Comparison of ENCODE assay signal across 8 mouse cellular contexts in the genomic region with DNA sequence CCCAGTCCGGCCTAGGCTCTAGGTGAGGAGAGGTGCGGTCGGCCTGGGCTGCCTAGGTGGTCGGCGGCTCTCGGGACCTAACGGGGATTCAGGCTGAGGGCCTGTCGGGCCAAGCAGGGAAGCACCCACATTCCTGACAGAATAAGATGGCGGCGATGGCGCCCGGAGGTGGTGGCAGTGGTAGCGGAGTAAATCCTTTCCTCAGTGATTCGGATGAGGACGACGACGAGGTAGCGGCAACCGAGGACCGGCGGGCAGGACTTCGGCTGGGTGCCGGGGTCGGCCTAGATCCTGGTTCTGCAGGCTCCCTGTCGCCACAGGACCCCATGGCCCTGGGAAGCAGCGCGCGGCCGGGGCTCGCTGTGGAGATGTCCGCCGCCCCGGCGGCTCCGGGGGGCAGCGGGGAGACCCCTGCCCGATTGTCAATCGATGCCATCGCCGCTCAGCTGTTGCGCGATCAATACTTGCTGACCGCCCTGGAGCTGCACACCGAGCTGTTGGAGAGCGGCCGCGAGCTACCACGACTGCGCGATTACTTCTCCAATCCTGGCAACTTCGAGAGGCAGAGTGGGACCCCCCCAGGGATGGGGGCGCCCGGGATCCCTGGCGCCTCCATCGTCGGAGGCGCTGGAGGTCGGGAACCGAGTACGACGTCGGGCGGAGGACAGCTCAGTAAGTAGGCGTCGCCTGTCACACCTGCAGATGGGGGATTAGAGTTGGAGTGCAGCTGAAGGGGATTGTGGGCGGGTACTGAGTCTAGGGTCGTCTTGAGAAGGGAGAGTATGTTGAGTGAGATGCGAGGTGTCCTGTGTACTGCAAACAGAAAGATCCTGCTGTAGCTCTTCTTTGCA. TPM values are rescaled to one million over a fixed set of nuclear protein-coding genes. Genes with fewer than 3 reads are reported as not detected.
DNase-seq lines count a peak whose midpoint lies in the region; ATAC-seq and TF ChIP-seq lines count a peak whose summit lies in the region.

No protein-coding gene starts in this region.

- H3K9me3 ChIP-seq in lung, embryonic 14.5 days (ENCODE audit: low read depth, low read length) = no peaks in the 10 kb centered on the region
- no peaks in the 10 kb centered on the region for H3K9me3 ChIP-seq in forebrain, embryonic 10.5 days
- H3K9me3 ChIP-seq in intestine, postnatal 0 days (ENCODE audit: control insufficient read depth) = no peaks in the 10 kb centered on the region
- no peaks in the 10 kb centered on the region for H3K9me3 ChIP-seq in stomach, embryonic 14.5 days (ENCODE audit: control insufficient read depth, low read depth, low read length)

- H3K4me1 ChIP-seq in lung, embryonic 14.5 days (ENCODE audit: insufficient read depth) = 0 out of 2 replicates have a peak, but pooled peaks cover 3% of the 10 kb centered on the region
- H3K4me1 ChIP-seq in forebrain, embryonic 10.5 days = peaks cover 38% of the 10 kb centered on the region
- H3K4me1 ChIP-seq in intestine, postnatal 0 days (replicated peaks; ENCODE audit: control insufficient read depth, insufficient read depth, low read length) = 0 out of 2 replicates have a peak, but pooled peaks cover 3% of the 10 kb centered on the region
- H3K4me1 ChIP-seq in stomach, embryonic 14.5 days (ENCODE audit: control insufficient read depth, insufficient read depth, low read length) = no peaks in the 10 kb centered on the region

- no peak; the same call in 1 of the 2 replicates for ATAC-seq in lung, embryonic 14.5 days (ENCODE audit: insufficient read depth)
- ATAC-seq in intestine, postnatal 0 days = peak; percentile 55
- ATAC-seq in stomach, embryonic 14.5 days (ENCODE audit: insufficient number of reproducible peaks, insufficient read depth, low FRiP score, low read depth) = no peak; the same call in 1 of the 2 replicates

- no peaks in the 10 kb centered on the region for H3K36me3 ChIP-seq in lung, embryonic 14.5 days (ENCODE audit: insufficient read depth)
- 0 out of 2 replicates have a peak, but pooled peaks cover 5% of the 10 kb centered on the region for H3K36me3 ChIP-seq in forebrain, embryonic 10.5 days (replicated peaks)
- H3K36me3 ChIP-seq in intestine, postnatal 0 days (ENCODE audit: control insufficient read depth, insufficient read depth) = no peaks in the 10 kb centered on the region
- 0 out of 2 replicates have a peak, but pooled peaks cover 4% of the 10 kb centered on the region for H3K36me3 ChIP-seq in stomach, embryonic 14.5 days (ENCODE audit: control insufficient read depth, insufficient read depth, low read length)

- under 1% methylated on average over 68 of the region's 68 CpGs for WGBS in lung, embryonic 14.5 days
- under 1% methylated on average over 68 of the region's 68 CpGs for WGBS in forebrain, embryonic 10.5 days
- WGBS in intestine, postnatal 0 days = under 1% methylated on average over 68 of the region's 68 CpGs
- WGBS in stomach, embryonic 14.5 days = under 1% methylated on average over 68 of the region's 68 CpGs

- H3K4me3 ChIP-seq in lung, embryonic 14.5 days (ENCODE audit: low read depth, low read length) = peak overlapping the region; percentile 98
- H3K4me3 ChIP-seq in forebrain, embryonic 10.5 days = peak overlapping the region; percentile 95
- H3K4me3 ChIP-seq in intestine, postnatal 0 days (ENCODE audit: low read depth, low read length) = peak overlapping the region; percentile 99
- H3K4me3 ChIP-seq in stomach, embryonic 14.5 days (ENCODE audit: low read depth, low read length) = peak overlapping the region; percentile 96

- peak overlapping the region; percentile 50 for H3K27ac ChIP-seq in lung, embryonic 14.5 days (ENCODE audit: low read depth)
- peak overlapping the region; percentile 89 for H3K27ac ChIP-seq in forebrain, embryonic 10.5 days
- peak overlapping the region; percentile 92 for H3K27ac ChIP-seq in intestine, postnatal 0 days (ENCODE audit: low read depth, low read length)
- H3K27ac ChIP-seq in stomach, embryonic 14.5 days (ENCODE audit: low read length) = peak overlapping the region; percentile 72; the same call in 1 of the 2 replicates

- no peaks in the 10 kb centered on the region for H3K27me3 ChIP-seq in lung, embryonic 14.5 days (ENCODE audit: insufficient read depth, low read length)
- H3K27me3 ChIP-seq in forebrain, embryonic 10.5 days (ENCODE audit: poor library complexity, severe bottlenecking) = no peaks in the 10 kb centered on the region
- H3K27me3 ChIP-seq in intestine, postnatal 0 days (replicated peaks; ENCODE audit: control insufficient read depth, insufficient read depth, low read length) = no peaks in the 10 kb centered on the region
- no peaks in the 10 kb centered on the region for H3K27me3 ChIP-seq in stomach, embryonic 14.5 days (ENCODE audit: control insufficient read depth, insufficient read depth, low read length)

- TF ChIP-seq CTCF in lung, embryonic 14.5 days (IDR thresholded peaks at IDR 0.05; ENCODE audit: low read depth) = no peak
- no peak for TF ChIP-seq CTCF in intestine, postnatal 0 days (IDR thresholded peaks at IDR 0.05; ENCODE audit: low read depth)

- peak overlapping the region; percentile 85 for H3K9ac ChIP-seq in lung, embryonic 14.5 days
- peak overlapping the region; percentile 94 for H3K9ac ChIP-seq in intestine, postnatal 0 days (ENCODE audit: low read depth, low read length)
- peak overlapping the region; percentile 78 for H3K9ac ChIP-seq in stomach, embryonic 14.5 days (replicated peaks; ENCODE audit: low read depth, low read length)

- peak; percentile 5 for DNase-seq in lung, embryonic 14.5 days
- no peak for DNase-seq in lung, postnatal 36 days
- peak; percentile 64 for DNase-seq in R1 (ENCODE audit: low read depth, low spot score)
- DNase-seq in forebrain, embryonic 10.5 days (ENCODE audit: extremely low spot score, low spot score) = peak; percentile 25
- peak; percentile 2 for DNase-seq in lung, postnatal 14 days
- DNase-seq in testis, postnatal 10 days (ENCODE audit: low spot score) = no peak

- peak overlapping the region; percentile 89 for H3K4me2 ChIP-seq in lung, embryonic 14.5 days
- peak overlapping the region; percentile 93 for H3K4me2 ChIP-seq in intestine, postnatal 0 days (replicated peaks; ENCODE audit: low read depth)
- H3K4me2 ChIP-seq in stomach, embryonic 14.5 days (replicated peaks; ENCODE audit: low read depth, low read length) = peak overlapping the region; percentile 95

RNA-seq across cellular contexts. Expression of gene Relch, which starts 0.5 kb away (rescaled TPM):
- 24.6 and 25.4 TPM in 2 replicates for polyA plus RNA-seq in lung, embryonic 14.5 days (2014; fragmentation: Nextera tagmentation; extraction: Ambion mirVana)
- 22.0 and 22.3 TPM in 2 replicates for polyA plus RNA-seq in forebrain, embryonic 10.5 days (2016; fragmentation: Nextera tagmentation; extraction: Ambion mirVana)
- 19.2 and 21.2 TPM in 2 replicates for polyA plus RNA-seq in intestine, postnatal 0 days (2015; fragmentation: Nextera tagmentation; extraction: Ambion mirVana)
- 32.4 and 35.1 TPM in 2 replicates for polyA plus RNA-seq in stomach, embryonic 14.5 days (2014; fragmentation: Nextera tagmentation; extraction: Ambion mirVana)

RNA-seq across cellular contexts. Expression of gene Pign, which starts 0.7 kb away (rescaled TPM):
- polyA plus RNA-seq in lung, embryonic 14.5 days (2014; fragmentation: Nextera tagmentation; extraction: Ambion mirVana) = 20.2 and 20.8 TPM in 2 replicates
- 11.3 and 13.0 TPM in 2 replicates for polyA plus RNA-seq in forebrain, embryonic 10.5 days (2016; fragmentation: Nextera tagmentation; extraction: Ambion mirVana)
- polyA plus RNA-seq in intestine, postnatal 0 days (2015; fragmentation: Nextera tagmentation; extraction: Ambion mirVana) = 4.0 and 4.2 TPM in 2 replicates
- polyA plus RNA-seq in stomach, embryonic 14.5 days (2014; fragmentation: Nextera tagmentation; extraction: Ambion mirVana) = 24.0 and 29.0 TPM in 2 replicates

Comparison
In these comparisons a context has a peak if more than half of its experiments do, and no peak if none do; other contexts are left out.
1. DNase-seq: peak in lung, embryonic 14.5 days (single experiment), R1 (single experiment), forebrain, embryonic 10.5 days (single experiment) and lung, postnatal 14 days (single experiment); none in lung, postnatal 36 days (single experiment) and testis, postnatal 10 days (single experiment).
2. Peak in every context shown above with its lines, with median percentiles within 50 percentile points of each other: H3K27ac ChIP-seq, H3K4me2 ChIP-seq, H3K4me3 ChIP-seq and H3K9ac ChIP-seq.